Mouse (Mus musculus): ENCODE data around the gene Ephb1. TPM values are rescaled to one million over a fixed set of nuclear protein-coding genes. Genes with fewer than 3 reads are reported as not detected.

Gene Ephb1
- total and polyA plus RNA-seq, 3 experiments = not detected

DNA sequence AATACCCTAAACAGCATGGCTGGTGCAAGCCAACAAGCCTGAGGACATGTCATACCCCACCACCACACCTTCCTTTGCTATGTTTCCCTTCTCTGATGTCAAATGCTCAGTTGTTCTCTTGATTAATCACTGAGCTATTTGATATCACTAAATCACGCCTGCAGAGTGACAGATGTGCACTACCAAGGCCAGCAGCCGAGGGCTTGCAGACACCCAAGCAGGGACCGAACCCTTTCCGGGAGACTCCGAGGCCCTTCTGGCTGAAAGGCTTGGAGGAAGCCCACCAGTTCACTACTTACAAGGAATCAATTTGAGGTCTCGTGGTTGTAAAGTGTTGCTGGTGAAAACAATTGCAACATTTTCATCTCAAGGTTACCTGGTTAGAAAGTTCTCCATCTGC, 3.5 kb upstream of the Ephb1 start:
- Histone ChIP-seq H3K4me3 (ENCODE audit: control insufficient read depth in 1 of 2, insufficient read depth in 1 of 2, low read depth in 2 of 2, low read length in 2 of 2) (no peak overlapping the region), H3K79me2 (ENCODE audit: control insufficient read depth, insufficient read depth, low read length, poor library complexity) (no peaks in the 10 kb centered on the region), H3K9ac (ENCODE audit: control insufficient read depth, low read depth, low read length, poor library complexity, severe bottlenecking) (no peak overlapping the region), H3K4me1 (ENCODE audit: control insufficient read depth in 1 of 2, insufficient read depth in 2 of 2, low read length in 2 of 2) (no peaks in the 10 kb centered on the region), H3K27me3 (ENCODE audit: control insufficient read depth in 1 of 2, insufficient read depth in 2 of 2, low read length in 2 of 2) (no peaks in the 10 kb centered on the region), H3K36me3 (ENCODE audit: control insufficient read depth in 1 of 2, insufficient read depth in 2 of 2, low read length in 2 of 2) (no peaks in the 10 kb centered on the region), H3K9me3 (replicated peaks; ENCODE audit: insufficient read depth, low read length) (no peaks in the 10 kb centered on the region), H3K27ac (ENCODE audit: control insufficient read depth, low read depth, low read length) (no peak overlapping the region)
- TF ChIP-seq ELF1 (IDR thresholded peaks at IDR 0.05; ENCODE audit: low read depth, low read length) (no peak), TAL1 (IDR thresholded peaks at IDR 0.05; ENCODE audit: low read length) (no peak), NELFE (IDR thresholded peaks at IDR 0.05; ENCODE audit: low read depth, low read length) (no peak), EP300 (IDR thresholded peaks at IDR 0.05; ENCODE audit: low read depth in 1 of 2, low read length in 2 of 2) (no peak), RAD21 (IDR thresholded peaks at IDR 0.05; ENCODE audit: low read depth, low read length) (no peak)
- DNase-seq (ENCODE audit: low read depth, low spot score) = no peak

DNA sequence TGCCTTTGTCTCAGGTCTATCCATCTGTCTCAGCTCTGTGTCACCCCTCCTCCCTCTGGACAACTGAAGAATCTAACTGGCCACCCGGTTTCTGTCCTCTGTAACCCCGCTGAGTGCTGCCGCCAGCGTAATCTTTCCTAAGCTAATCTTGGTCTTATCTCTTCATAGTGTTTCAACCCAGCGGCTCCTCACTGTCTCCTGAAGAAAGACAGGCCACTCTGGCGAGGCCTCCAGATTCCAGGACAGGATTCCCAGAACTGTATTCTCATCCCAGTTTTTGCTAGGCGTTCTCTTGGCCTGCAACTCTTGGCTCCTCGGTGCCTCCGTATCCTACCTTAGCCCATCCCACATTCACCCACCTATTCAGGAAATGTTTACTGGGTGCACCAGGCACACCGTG, 2.0 kb upstream of the Ephb1 start:
- TF ChIP-seq MAX (IDR thresholded peaks at IDR 0.05; ENCODE audit: low read length) = no peak
- no peak for TF ChIP-seq POLR2AphosphoS5 (IDR thresholded peaks at IDR 0.05; ENCODE audit: borderline replicate concordance, low read depth, low read length)
- TF ChIP-seq ETS1 (IDR thresholded peaks at IDR 0.05; ENCODE audit: low read depth, low read length) = no peak
- no peak for TF ChIP-seq MXI1 (IDR thresholded peaks at IDR 0.05; ENCODE audit: low read depth, low read length)
- no peak for TF ChIP-seq BHLHE40 (IDR thresholded peaks at IDR 0.05; ENCODE audit: borderline replicate concordance, low read depth, low read length)
- no peak overlapping the region for H3K27ac ChIP-seq (ENCODE audit: control insufficient read depth, low read depth, low read length)
- H3K36me3 ChIP-seq (ENCODE audit: control insufficient read depth in 1 of 2, insufficient read depth in 2 of 2, low read length in 2 of 2) = no peaks in the 10 kb centered on the region
- no peaks in the 10 kb centered on the region for H3K79me2 ChIP-seq (ENCODE audit: control insufficient read depth, insufficient read depth, low read length, poor library complexity)
- H3K9me3 ChIP-seq (replicated peaks; ENCODE audit: insufficient read depth, low read length) = no peaks in the 10 kb centered on the region
- DNase-seq (ENCODE audit: low read depth, low spot score) = no peak
- no peaks in the 10 kb centered on the region for H3K4me1 ChIP-seq (ENCODE audit: control insufficient read depth in 1 of 2, insufficient read depth in 2 of 2, low read length in 2 of 2)
- H3K9ac ChIP-seq (ENCODE audit: control insufficient read depth, low read depth, low read length, poor library complexity, severe bottlenecking) = no peak overlapping the region
- no peaks in the 10 kb centered on the region for H3K27me3 ChIP-seq (ENCODE audit: control insufficient read depth in 1 of 2, insufficient read depth in 2 of 2, low read length in 2 of 2)
- H3K4me3 ChIP-seq (ENCODE audit: control insufficient read depth in 1 of 2, insufficient read depth in 1 of 2, low read depth in 2 of 2, low read length in 2 of 2) = no peak overlapping the region

GRCm38 (mm10) chr9:102355726-102356125, 1.2 kb upstream of the Ephb1 start:
- no peak for DNase-seq (ENCODE audit: low read depth, low spot score)
- TF ChIP-seq NELFE (IDR thresholded peaks at IDR 0.05; ENCODE audit: low read depth, low read length) (no peak), MEF2A (IDR thresholded peaks at IDR 0.05; ENCODE audit: extremely low read depth, insufficient replicate concordance, low read depth, low read length, poor library complexity, severe bottlenecking) (no peak), TCF12 (IDR thresholded peaks at IDR 0.05; ENCODE audit: low read depth, low read length) (no peak), KAT2A (conservative IDR thresholded peaks at IDR 0.05; ENCODE audit: low read depth, low read length) (no peak), TAL1 (IDR thresholded peaks at IDR 0.05; ENCODE audit: low read length) (no peak), NRF1 (IDR thresholded peaks at IDR 0.05; ENCODE audit: insufficient read depth, low read depth, low read length, poor library complexity, severe bottlenecking) (no peak), USF2 (IDR thresholded peaks at IDR 0.05; ENCODE audit: borderline replicate concordance in 1 of 2, insufficient read depth in 1 of 2, low read depth in 1 of 2, low read length in 2 of 2) (no peak), ZMIZ1 (IDR thresholded peaks at IDR 0.05; ENCODE audit: low read depth, low read length) (no peak), E2F4 (IDR thresholded peaks at IDR 0.05; ENCODE audit: borderline replicate concordance, low read depth, low read length) (no peak), POLR2AphosphoS2 (IDR thresholded peaks at IDR 0.05; ENCODE audit: low read length) (no peak), MYC (IDR thresholded peaks at IDR 0.05; ENCODE audit: low read depth, low read length) (no peak), ZKSCAN1 (IDR thresholded peaks at IDR 0.05; ENCODE audit: low read depth, low read length) (no peak), SMC3 (IDR thresholded peaks at IDR 0.05; ENCODE audit: low read depth, low read length) (no peak), CHD1 (IDR thresholded peaks at IDR 0.05; ENCODE audit: low read depth, low read length) (no peak), MAX (IDR thresholded peaks at IDR 0.05; ENCODE audit: low read length) (no peak), GATA1 (IDR thresholded peaks at IDR 0.05; ENCODE audit: low read depth, low read length) (no peak), BHLHE40 (IDR thresholded peaks at IDR 0.05; ENCODE audit: borderline replicate concordance, low read depth, low read length) (no peak)
- Histone ChIP-seq H3K27ac (ENCODE audit: control insufficient read depth, low read depth, low read length) (no peak overlapping the region), H3K36me3 (ENCODE audit: control insufficient read depth in 1 of 2, insufficient read depth in 2 of 2, low read length in 2 of 2) (no peaks in the 10 kb centered on the region), H3K9ac (ENCODE audit: control insufficient read depth, low read depth, low read length, poor library complexity, severe bottlenecking) (no peak overlapping the region), H3K27me3 (ENCODE audit: control insufficient read depth in 1 of 2, insufficient read depth in 2 of 2, low read length in 2 of 2) (no peaks in the 10 kb centered on the region), H3K4me1 (ENCODE audit: control insufficient read depth in 1 of 2, insufficient read depth in 2 of 2, low read length in 2 of 2) (no peaks in the 10 kb centered on the region), H3K9me3 (replicated peaks; ENCODE audit: insufficient read depth, low read length) (no peaks in the 10 kb centered on the region), H3K4me3 (ENCODE audit: control insufficient read depth in 1 of 2, insufficient read depth in 1 of 2, low read depth in 2 of 2, low read length in 2 of 2) (no peak overlapping the region), H3K79me2 (ENCODE audit: control insufficient read depth, insufficient read depth, low read length, poor library complexity) (no peaks in the 10 kb centered on the region)
